Mouse (Mus musculus) brain, embryonic 14.5 days (tissue): ENCODE measurements around the gene Slc2a10. TPM values are rescaled to one million over a fixed set of nuclear protein-coding genes. Genes with fewer than 3 reads are reported as not detected.
A peak's percentile ranks its signal among the peaks of the same experiment; 100 is the strongest.

ENCODE experiments used
- DNase-seq: peaks from one replicate; pipeline ENCODE4 v3.0.0-alpha.2; 2011; ENCODE audit warnings: low read depth
- CTCF ChIP-seq: fragments of 200-500 bp; IDR thresholded peaks from 2 replicates; pipeline ENCODE4 v1.5.1; 2012; ENCODE audit warnings: inconsistent platforms, mild to moderate bottlenecking, moderate library complexity, borderline replicate concordance; ENCODE audit not compliant: insufficient read depth, insufficient read length; ENCODE audit errors: extremely low read depth
- POLR2A ChIP-seq: fragments of 200-500 bp; IDR thresholded peaks from 2 replicates; pipeline ENCODE4 v1.6.1; 2012; ENCODE audit warnings: mild to moderate bottlenecking, inconsistent platforms, borderline replicate concordance; ENCODE audit not compliant: poor library complexity, insufficient read depth, insufficient read length, severe bottlenecking; ENCODE audit errors: extremely low read depth
- polyA plus RNA-seq: library from polyadenylated mRNA; depleted of rRNA; stranded (reverse); fragments of >200 nt; gene quantifications from 2 replicates; pipeline ENCODE4 v1.2.3, GENCODE M21; 2012

The Slc2a10 gene
- polyA plus RNA-seq, 1 experiment, result 3.2 TPM

DNA sequence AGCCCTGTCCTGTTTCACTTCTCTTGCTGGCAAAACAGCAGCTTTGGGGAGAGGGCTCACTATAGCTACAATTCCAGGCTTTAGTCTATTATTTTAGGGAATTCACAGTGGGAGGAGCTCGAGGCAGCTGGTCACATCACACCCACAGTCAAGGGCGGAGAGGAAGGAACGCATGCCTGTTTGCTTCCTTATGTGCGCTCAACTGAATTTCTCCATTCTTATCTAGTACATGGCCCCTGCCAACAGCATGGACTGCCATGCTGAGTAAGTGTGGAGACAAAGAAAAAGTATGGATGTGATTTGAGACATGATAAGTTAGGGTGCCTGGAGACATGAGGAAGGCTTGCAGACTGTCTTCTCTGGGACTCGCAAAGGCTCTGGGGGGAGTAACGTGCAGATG lies 19.4 kb upstream of the Slc2a10 start:
- DNase-seq, result no peak

DNA sequence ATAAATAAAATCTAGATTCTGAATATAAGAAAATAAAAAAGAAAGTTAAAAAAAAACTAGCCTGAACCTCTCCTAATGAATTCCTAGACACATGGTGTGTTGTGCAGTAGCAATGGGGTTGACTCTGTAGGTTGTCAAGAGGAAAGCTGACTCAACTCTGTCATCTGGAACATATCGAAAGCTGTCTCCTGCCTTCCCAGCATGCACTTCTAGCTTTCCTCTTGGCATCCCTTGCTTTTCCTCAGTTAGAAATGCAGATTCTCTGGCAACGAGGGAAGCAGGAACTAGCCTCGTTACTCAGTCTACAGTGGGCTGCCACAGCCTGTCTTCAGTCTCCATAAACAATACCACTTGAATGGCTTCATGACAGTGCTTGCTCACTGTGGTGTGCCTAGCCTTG lies 17.8 kb upstream of the Slc2a10 start:
- DNase-seq, result no peak
- no peak for TF ChIP-seq CTCF
- TF ChIP-seq POLR2A, result no peak

More for the DNA sequence above, 19.4 kb upstream of the Slc2a10 start:
- TF ChIP-seq POLR2A (no peak), CTCF (no peak)

DNA sequence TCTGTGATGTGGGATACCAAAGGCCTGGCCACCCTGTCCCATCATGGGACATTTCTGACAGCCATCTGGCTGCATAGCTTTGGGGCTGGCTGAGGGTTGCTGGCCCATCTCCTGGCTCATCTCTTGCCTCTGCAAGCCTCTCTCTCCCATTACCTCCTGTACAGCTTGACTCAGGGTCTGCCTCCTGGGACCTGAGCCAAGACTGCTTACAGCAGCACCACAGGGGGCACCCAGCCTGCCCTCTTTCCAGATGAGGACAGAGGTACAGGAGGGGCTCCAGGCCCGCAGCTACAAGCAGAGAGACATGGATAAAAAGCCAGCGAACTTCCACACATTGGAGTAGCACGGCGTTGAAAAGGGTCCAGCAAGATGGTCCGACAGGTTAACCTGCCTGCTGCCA lies 17.2 kb upstream of the Slc2a10 start:
- peak; percentile 50 for DNase-seq
- TF ChIP-seq CTCF, result no peak

DNA sequence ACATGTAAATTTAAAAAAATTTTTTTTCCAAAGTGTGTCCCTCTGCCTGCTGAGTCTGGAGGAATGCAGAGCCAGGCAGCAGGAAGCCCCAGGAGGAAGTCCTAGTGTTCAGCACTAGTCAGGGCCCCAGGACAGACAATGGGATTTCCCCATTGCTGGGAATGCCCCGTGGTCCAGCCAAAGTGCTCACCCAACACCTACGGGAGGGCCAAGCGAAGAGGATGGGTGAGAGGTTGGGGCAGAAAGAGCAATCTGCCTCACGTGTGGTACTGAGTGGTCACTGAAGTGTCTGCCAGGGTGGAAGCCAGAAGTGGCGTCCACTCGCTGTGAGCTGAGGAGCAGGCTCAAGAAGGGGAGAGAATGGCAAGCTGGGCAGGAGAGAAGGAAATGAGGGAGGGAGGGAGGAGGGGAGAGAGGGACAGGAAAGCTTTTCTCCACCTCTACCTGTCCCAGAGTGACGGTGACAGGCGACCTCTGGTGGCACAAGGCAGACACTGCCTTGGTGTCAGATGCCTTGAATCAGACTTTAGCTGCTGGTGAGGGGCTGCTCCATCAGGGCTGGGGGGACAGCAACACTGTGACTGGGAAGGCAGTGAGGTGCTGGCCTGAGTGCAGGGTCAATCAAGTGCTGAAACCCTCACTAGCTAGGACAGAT lies 16.6 kb upstream of the Slc2a10 start:
- peak; percentile 99 for TF ChIP-seq CTCF
- TF ChIP-seq POLR2A, result no peak
- DNase-seq, result peak; percentile 80

DNA sequence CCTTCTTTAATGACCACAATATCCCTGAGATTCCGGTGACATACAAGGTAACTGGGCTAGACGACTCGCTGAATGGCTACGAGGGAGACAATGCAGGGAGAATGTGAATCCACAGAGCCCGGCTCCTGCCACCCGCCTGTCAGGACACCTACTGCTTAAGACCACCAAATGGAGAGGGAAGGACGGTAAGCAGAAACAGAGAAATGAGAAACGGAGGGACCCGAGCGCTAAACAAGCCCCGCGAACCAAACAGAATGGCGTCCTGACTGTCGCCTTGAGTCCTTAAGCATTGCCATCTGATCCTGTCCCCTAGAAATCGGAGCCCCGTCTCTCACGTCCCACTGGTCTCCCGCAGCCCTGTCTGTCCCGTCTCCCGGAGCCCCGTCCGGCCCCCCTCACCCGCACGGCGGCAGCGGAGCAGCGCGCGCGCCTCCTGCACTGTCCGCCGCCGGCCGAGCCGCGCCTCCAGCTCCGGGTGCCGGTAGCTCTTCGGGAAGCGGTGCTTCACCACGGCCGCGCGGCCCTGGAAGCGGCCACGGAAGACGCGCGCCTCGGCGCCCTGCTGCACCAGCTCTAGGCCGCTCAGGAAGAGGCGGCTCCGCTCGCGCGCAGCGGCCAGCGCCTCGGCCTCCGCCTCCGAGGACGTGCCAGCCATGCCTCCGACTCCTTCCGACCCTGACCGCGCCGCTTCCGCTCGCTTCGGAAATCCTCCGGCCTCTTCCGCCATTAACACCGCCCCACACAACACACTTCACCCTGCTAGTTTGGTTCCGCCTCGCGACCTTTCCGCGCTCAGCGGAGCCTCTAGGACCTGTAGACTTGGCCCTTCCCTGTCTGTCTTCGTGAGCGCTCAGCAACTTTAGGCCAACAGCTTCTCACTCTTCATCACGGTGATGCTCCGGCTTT lies 10.7 kb upstream of the Slc2a10 start, which contains the start of gene Trp53rka:
TSS of gene Trp53rka (minus strand) at position 677 of the 906 bp plus-strand sequence.
- TF ChIP-seq CTCF (no peak), POLR2A (peak; percentile 69)
- peak; percentile 93 for DNase-seq

DNA sequence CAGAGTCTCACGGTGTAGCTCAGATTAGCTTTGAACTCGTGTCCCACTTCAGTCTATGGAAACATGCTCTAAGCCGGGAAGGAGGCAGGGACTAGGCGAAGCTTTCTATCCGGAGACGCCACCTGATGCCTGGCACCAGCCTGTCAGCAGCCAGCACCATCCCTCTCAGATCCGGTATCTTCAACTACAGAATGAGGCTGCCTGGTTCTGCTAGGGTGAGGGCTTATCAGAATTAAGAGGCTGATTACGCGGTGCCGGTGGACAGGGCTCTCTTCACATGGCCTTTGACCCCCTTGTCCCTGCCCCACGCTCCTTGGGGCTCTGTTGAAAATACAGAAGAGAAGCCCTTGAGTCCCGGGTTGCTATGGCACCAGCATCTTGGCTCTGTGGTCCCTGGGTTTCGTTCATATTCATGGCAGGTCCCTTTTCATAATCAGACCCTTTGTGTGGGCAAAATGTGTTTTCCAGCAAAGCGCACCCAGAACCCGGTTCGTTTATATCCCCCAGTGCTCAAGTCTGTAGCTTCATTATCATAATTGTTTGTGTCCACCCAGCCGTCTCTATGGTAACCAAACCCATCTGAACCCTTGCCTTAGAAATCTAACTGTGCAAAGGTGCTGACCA lies 9.9 kb upstream of the Slc2a10 start:
- TF ChIP-seq CTCF, result no peak
- no peak for TF ChIP-seq POLR2A
- peak; percentile 90 for DNase-seq

DNA sequence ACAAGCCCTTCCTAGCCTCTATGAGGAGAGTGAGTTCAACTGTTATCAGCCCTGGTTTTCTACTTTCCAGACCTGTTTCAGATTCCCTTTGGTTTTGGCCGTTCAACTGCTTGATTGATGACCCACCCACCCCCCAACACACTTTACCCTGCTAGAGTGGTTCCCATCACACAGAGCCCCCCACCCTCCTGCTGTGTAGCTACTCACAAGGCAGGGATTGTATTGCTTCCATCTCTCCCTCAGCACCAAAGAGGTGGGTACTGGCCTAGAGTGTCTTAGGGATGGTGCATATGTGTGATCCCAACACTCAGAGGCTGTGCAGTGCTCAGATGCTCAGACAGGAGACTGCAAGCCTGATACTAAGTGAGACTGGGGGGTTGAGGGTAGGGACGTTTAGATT lies 9.1 kb upstream of the Slc2a10 start:
- DNase-seq, result peak; percentile 27
- TF ChIP-seq POLR2A, result no peak
- TF ChIP-seq CTCF, result no peak

DNA sequence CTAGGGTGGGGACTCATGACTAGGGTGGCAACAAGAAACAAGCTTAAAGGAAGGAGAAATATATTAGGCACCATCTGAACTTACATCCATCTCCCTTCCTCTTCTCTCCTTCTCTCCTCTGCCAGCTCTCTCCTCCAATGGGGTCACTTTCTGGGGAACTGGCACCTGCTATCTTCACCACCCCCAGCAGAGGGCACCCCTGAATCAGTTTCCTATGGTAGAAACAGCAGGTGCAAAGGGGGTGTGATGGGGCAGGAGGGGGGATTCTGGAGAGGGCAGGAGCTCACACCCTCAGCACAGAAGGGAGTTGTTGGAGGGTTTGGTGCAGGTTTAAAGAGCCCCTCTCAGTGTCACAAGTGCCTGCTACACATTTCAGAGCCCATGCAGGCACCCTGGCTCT lies 7.3 kb upstream of the Slc2a10 start:
- peak; percentile 29 for DNase-seq
- TF ChIP-seq POLR2A, result no peak
- peak; percentile 51; the same call in 1 of the 2 replicates for TF ChIP-seq CTCF

DNA sequence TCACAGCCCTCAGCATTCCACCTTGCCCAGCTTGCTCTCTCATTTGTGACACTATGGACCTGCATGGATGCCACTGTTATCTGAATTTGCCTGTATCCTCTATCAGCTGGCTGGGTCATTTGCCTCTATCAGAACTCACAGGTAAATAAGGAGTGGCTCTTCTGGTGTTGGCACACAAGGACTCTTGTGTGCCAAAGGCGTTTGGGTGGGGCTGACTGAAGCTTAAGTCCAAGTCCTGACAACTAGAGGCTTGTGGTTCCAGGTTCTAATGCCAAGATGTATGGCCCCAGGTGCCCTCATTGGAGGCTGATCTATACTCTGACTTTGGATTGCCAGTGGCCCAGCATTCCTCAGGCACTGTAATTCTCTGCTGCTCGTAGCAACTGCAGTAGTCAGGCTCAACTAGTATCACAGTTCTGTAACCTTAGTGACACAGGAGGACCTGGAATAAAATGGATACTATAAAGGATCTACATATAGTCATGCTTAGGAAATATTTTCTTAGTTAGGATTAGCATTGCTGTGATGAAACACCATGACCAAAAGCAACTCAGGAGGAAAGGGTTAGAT lies 5.8 kb upstream of the Slc2a10 start:
- DNase-seq, result no peak
- TF ChIP-seq CTCF (no peak), POLR2A (no peak)

DNA sequence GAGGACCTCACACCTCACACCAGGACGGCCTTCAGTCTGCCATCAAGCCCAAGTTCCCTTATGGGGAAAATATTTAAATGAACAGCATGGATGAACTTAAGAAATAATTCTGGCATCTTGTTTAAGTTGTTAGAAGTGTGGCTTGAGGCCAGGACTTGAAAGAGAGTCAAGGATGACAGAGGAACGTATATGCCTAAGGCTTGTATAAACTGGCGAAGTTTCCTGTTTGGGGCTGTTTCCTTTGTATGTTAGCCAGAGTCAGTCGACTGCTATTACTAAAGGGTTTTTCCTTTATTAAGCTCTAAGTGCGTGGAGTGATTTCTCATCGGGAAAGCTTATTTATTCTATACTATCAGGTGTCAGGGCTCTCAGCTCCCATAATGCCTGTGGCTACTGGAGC lies 4.8 kb upstream of the Slc2a10 start:
- TF ChIP-seq CTCF (no peak), POLR2A (no peak)
- no peak for DNase-seq

DNA sequence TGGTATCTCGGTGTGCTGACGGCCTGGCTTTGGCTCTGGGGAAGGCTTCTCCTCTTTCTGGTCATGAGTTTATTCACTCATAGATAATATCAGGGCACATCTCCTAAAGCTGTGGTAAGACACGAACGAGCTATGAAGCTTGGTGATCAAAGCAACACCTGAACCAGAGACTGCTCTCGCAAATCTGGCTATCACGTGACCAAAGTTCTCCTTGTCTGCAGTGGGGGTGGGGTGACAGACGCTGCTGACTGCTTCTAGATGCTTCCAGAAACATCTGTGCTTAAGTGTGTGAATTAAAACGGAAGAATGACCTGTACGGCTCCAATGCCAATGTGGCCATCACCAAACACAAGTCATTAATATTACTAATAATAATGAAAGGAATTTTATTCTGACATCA lies 6.1 kb downstream of the Slc2a10 start:
- no peak for DNase-seq

More for the DNA sequence above, 6.1 kb downstream of the Slc2a10 start:
- TF ChIP-seq CTCF (no peak), POLR2A (no peak)
